Mouse (Mus musculus) kidney, adult 18-20 months (tissue): ENCODE results near the gene Rab1a.
A peak's percentile ranks its signal among the peaks of the same experiment; 100 is the strongest.
"Not testable (repeated sequence)": the region's sequence is repeated elsewhere in the genome, so short reads cannot be mapped to it uniquely, and the experiment has no call there.

ENCODE experiments used
- DNase-seq: peaks from one replicate; pipeline ENCODE4 v3.0.0; 2021

Gene Rab1a

DNA sequence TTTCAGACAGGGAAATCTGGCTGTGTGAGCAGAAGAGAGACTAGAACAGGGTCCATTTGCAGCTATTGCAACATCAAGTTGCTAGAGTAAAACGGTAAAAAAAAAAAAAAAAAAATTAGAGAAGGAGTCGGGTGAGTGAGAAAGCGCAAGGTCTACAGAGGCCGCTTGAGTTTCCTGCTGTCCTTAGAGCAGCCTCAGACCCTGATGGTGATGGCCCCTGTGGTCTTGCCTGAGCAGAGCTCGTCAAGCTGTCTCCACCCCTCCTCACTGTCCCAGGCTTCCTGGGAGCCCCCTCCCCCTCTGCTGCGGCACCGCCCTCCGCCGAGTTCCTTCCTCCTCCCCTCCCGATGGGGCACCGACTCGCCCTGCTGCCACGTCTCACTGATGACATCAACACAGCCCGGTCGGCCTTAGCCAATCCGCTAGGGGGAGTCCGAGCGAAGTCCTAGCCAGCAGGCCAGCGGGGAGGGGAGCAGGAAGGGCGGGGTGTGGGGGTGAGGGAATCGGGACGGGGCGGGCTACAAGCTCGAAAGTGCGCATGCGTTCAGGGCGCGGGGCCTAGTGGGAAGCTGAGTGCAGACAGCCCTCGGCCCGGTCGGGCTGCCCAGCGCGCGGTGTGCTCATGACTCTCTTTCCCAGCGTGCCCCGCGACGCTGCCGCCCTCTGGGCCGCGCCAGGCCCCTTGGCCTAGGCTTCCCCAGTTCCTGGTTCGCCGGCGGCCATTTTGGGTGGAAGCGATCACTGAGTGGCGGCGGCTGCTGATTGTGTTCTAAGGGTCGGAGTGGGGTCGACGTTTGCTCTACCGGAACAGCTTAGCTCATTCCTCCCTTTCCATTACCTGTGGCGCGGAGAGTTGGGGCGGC, at the start of gene Rab1a:
Gene Rab1a (plus strand): TSS at position 720 of the 863 bp plus-strand sequence.
- peak; percentile 99 for DNase-seq

DNA sequence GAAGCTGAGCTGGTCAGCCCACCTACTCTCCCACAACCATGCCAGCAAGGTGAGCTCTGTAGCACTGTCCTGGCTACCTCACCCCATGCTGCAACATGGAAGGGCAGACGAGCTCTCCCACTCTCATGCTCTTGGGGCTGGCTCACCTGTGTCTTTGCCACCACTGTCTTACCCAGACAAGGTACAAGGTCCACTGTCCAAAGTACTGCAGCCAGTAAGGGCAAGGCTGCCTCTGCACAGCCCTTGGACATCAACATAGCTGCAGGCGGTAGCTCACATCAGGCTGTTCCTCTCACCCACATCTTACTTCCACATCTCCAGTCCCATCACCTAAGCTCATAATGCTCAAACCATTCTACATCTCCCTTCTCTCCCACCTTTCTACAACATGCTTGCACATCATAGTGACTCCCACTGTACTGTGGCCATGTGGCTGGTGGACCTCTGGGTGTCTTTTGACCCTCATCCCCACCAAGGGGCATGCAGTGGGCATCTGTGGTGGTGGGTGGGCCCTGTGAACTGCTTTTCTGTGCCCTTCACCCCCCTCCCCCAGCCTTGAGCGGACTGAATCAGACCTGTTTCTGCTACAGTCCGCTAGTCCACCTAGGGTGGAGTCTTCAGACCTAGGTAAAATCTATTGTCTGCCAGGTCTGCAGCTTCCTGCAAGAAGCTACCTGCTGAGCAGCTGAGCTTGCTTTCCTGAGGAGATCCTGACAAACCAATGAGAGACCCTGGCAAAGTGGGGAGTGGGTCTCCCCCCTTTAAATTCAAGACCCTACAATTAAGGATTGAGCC, 48.9 kb upstream of the Rab1a start:
- no peak for DNase-seq

- DNase-seq = not testable (repeated sequence)
Measured at GRCm38 (mm10) chr11:20153542-20153941, 47.7 kb upstream of the Rab1a start.

DNA sequence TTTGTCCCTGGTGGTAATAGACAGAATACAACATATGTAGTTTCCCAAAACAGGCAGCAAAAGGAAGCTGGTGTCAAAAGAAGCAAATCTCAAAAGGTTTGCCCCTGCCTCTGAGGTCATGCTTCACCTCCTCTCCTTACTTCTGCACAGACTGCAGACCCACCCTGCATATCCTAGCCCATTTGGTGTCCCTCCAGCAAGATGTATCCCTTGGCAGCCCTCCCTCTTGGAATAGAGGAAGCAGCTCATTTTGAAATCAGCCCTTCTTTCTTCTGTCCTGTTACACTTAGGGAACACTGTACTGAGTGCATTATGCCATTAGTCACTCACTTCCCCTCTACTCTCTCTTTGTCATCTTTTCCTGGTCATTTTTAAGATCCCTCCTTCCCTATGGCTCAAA, 42.4 kb upstream of the Rab1a start:
- no peak for DNase-seq

DNA sequence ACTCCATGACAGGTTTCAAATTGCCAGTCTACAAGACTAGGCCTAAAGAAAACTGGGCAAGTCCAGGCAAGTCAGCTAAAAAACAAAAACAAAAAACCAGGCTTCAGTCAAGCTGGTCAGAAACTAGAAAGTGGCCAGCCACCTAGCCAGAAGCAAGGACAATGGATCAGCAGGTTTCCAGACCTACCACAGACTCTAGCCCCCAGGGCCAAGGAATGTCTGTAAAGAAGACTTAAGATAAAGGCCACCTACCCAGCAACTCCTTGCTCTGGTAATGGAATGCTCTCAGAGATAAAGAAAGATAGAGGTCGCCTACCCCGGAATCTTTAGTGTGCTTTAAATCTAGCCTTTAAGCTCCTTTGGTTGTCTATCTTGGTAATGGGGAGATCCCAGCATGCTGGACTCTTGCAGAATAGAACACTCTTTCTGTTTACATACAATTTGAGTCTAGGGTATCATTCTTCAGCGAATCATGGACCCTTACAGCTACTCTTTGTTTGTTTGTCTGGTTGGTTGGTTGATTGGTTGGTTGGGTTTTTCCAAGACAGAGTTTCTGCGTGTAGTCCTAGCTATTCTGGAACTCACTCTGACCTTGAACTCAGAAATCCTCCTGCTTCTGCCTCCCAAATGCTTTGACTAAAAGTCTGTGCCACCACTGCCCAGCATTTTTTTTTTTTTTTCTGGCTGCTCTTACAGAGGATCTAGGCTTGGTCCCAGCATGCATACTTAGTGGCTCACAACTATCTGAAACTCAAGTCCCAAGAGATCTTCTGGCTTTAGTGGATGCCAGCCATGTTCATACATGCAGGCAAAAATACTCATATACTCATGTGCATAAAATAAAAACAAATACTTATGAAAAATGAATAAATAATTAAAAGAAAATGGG, 36.0 kb upstream of the Rab1a start:
- DNase-seq = no peak

DNA sequence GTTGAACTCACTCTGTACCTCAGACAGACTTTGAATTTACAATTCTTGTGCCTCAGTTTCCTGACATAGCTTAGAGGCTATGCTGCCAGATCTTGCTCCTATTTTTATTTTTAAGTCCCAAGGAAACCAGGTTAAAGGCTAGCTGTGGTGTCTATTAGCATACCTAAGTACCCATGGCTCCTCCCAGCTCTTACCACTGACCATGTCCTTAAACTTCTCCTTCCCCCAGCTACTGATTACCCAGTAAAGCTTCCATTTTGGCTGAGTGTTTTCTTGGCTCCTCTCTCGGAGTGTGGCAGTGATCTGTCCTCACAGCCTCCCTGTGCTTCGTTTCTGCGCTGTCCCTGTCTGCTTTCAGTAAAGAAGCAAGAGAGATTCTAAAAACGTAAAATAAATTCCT, 35.2 kb upstream of the Rab1a start:
- DNase-seq = no peak

- not testable (repeated sequence) for DNase-seq
Measured at GRCm38 (mm10) chr11:20166476-20166875, 34.8 kb upstream of the Rab1a start.

DNA sequence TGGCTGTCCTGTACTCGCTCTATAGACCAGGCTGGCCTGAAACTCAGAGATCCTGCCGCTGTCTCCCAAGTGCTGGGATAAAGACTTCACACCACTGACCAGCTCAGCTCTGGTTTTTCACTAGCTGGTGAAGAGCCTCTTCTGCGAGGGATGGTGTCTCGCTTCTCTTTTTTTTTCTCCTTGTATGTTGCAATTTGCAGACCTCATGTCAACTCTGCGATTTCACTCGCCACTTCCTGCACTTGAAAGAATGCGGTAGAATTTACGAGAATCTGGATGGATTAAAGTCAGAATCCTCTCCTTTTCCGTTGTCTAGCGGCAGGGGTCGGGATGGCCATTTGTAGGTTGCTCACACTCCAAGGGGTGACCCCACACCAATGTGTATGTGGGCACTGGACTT, 32.3 kb upstream of the Rab1a start:
- no peak for DNase-seq

DNA sequence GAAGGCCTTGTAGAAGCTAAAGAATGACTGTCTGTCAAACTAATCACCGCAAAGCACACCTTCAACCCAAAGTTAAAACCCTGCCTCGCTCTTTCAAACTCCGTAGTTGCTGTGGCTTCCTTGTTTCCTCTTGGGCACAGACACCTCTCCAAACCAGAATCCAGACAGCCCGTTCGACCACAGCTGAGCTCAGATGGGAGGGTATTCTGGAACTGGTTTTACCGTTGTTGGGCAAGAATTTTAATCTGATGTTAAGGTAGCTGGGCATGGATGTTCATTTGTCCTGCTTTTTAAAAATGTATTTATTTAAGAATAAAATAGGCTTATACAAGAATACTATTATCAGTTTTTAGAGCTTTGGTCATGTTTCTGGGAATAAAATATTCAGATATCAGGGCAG, 14.0 kb upstream of the Rab1a start:
- DNase-seq = no peak

DNA sequence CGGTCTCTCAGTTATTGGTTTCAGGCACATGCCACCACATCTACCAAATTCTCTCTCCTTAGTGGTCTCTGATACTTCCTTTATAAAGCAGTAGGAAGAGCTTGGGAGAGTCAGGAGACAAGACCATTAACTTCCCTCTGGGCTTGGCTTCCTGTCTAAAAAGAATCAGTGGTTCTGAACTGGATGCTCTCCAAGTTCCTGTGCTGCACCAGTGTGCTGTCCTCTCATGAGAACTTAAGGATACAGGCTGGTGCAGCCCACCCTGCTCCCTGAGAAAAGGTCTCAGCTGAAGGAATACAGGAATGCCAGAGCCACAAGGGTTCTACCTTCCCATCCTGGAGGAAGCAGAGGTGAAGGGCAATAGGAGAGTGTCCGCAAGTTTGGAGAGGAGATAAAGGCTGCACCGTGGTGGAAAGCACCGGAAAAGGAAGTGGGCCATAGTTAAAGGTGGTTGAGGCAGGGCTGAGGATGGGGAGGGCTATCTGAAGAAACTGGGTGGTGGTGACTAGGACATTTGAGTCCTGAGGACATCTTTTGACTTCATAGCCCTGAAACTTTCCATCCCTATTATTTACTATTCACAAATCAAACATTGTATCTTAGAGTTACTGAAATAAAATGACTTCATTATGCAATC, 8.0 kb upstream of the Rab1a start:
- no peak for DNase-seq

GRCm38 (mm10) chr11:20201661-20202101, 449 bp downstream of the Rab1a start:
- DNase-seq = no peak

GRCm38 (mm10) chr11:20202299-20203011, 1.2 kb downstream of the Rab1a start:
- DNase-seq = peak; percentile 57

GRCm38 (mm10) chr11:20204321-20204720, 3.1 kb downstream of the Rab1a start:
- DNase-seq = no peak

- DNase-seq = no peak
Measured at GRCm38 (mm10) chr11:20204870-20205446, 3.7 kb downstream of the Rab1a start.

DNA sequence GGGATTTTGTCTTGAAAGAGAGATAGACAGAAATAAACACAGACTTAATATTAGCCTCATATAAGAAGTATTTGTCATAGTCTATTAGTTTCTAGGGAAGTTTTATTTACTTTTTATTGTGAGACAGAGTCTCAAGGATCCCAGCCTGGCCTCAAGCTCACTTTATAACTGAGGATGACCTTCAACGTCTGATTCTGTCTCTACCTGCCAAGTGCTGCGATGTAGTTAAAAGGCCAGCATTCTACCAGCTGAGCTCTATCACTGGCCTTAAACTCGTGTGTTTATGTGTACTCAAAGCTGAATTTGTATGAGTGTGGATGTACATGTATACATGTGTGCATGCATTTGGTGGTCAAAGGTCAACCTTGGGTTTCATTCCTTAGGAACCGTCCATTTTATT, 4.3 kb downstream of the Rab1a start:
- DNase-seq = no peak

DNA sequence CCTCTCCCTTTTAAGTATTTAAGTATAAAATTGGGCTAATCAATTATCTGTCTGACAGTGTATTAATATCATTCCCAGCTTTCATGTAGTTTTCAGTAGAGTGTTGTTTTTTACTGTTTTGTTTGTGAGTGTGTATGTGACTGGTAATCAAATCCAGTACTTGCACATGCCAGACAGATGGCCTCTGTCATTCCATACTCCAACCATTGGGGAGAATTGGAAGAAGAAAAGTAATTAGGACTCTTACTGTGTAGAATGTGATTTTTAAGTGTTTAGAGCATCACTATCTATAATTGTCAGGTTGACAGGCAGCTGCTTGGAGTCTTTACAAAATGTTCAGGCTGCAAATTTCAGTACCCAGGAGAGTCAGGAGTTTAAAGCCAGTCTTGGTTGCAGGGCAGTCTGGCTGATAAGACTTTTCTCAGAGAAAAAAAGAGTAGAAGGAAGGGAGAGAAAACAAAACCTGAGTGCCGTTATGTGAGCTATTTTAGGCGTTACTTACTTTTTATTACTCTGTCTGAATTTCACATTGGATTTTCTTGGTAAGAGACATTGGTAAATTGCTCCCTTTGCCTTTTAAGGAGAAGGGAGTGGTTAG, 5.5 kb downstream of the Rab1a start:
- DNase-seq = no peak

DNA sequence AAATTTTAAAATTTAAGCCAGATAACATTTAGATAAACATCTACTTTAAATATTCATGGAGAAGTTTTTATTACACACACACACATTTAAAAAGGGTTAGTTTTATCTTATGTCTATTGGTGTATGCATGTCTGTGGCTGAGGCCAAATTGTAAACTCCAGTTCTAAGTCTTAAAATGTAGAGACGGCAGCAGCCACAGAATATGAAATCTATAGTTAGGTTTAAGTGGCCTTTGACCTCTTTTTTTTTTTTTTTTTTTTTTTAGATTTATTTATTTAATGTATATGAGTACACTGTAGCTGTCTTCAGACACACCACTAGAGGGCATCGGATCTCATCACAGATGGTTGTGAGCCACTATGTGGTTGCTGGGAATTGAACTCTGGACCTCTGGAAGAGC, 6.4 kb downstream of the Rab1a start:
- no peak for DNase-seq

DNA sequence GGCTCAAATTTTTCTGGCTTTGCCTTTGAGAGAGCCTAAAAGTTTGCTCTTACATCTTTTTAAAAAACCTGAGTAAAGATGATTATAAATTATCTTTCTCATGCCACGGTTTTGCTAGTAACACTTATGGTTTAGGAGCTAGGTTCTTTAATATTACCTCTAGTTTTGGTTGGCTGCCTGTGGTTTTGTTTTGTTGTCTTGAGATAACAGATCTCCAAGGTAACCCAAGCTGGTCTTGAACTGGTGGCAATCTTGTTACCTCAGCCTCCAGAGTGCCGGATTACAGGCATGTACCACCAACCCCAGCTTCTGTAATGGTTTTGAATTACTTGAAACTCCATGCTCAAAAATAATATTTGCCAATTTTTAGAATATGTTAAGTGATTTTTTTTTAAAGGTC, 10.6 kb downstream of the Rab1a start:
- no peak for DNase-seq

GRCm38 (mm10) chr11:20214779-20215178, 13.5 kb downstream of the Rab1a start:
- peak; percentile 49 for DNase-seq

DNA sequence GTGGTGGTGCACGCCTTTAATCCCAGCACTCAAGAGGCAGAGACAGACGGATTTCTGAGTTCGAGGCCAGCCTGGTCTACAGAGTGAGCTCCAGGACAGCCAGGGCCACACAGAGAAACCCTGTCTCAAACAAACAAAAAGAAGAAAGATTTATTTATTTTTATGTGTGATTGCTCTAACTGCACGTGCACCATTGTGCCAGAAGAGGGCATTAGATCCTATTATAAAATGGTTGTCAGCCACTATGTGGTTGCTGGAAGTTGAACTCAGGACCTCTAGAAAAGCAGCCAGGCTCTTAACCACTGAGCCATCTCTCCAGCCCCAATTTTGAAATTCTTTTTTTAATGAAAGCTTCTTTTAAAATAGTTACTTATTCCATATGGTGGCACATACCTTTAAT, 15.2 kb downstream of the Rab1a start:
- DNase-seq = no peak

DNA sequence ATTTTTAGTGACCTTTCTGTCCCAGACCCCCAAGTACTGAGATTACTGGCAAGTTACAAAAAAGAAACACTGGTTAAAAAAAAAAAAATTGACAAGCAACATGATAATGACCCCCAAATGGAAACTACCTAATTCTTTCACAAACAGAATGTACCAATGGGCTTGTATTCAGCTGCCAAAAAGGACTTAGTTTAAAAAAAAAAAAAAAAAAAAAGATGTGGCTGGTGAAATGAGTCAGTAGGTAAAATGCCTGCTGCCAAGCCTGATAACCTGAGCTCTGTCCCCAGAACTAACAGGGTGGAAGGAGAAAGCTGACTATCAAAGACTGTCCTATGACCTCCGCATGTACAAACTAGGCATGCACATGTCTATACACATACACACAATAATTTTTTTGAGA, 16.0 kb downstream of the Rab1a start:
- no peak for DNase-seq
